Mouse (Mus musculus): ENCODE results near the gene Kntc1.

Gene Kntc1

GRCm38 (mm10) chr5:123816891-123817290, 67.4 kb downstream of the Kntc1 start:
- no peak for DNase-seq

- no peak for DNase-seq
Measured at GRCm38 (mm10) chr5:123818941-123819577, 69.5 kb downstream of the Kntc1 start.

- DNase-seq = no peak
Measured at GRCm38 (mm10) chr5:123820501-123821263, 71.2 kb downstream of the Kntc1 start.

- no peak for DNase-seq
Measured at GRCm38 (mm10) chr5:123821264-123821571, 71.7 kb downstream of the Kntc1 start.

- DNase-seq = no peak
Measured at GRCm38 (mm10) chr5:123822706-123823105, 73.2 kb downstream of the Kntc1 start.

- DNase-seq = peak; percentile 39
Measured at GRCm38 (mm10) chr5:123827659-123828091, 78.2 kb downstream of the Kntc1 start.

GRCm38 (mm10) chr5:123832309-123832708, 82.8 kb downstream of the Kntc1 start:
- no peak for DNase-seq

GRCm38 (mm10) chr5:123834836-123835235, 85.3 kb downstream of the Kntc1 start:
- DNase-seq = no peak

GRCm38 (mm10) chr5:123837371-123837770, 87.9 kb downstream of the Kntc1 start:
- no peak for DNase-seq

- no peak for DNase-seq
Measured at GRCm38 (mm10) chr5:123842221-123842934, 92.9 kb downstream of the Kntc1 start.

GRCm38 (mm10) chr5:123842935-123843282, 93.4 kb downstream of the Kntc1 start:
- no peak for DNase-seq

GRCm38 (mm10) chr5:123843816-123844215, 94.3 kb downstream of the Kntc1 start:
- no peak for DNase-seq

GRCm38 (mm10) chr5:123844316-123844715, 94.8 kb downstream of the Kntc1 start:
- no peak for DNase-seq

- DNase-seq = no peak
Measured at GRCm38 (mm10) chr5:123851398-123851797, 101.9 kb downstream of the Kntc1 start.

GRCm38 (mm10) chr5:123853877-123854504, 104.5 kb downstream of the Kntc1 start:
- no peak for DNase-seq

- no peak for DNase-seq
Measured at GRCm38 (mm10) chr5:123854511-123854910, 105.0 kb downstream of the Kntc1 start.

- DNase-seq = no peak
Measured at GRCm38 (mm10) chr5:123858798-123859197, 109.3 kb downstream of the Kntc1 start.

GRCm38 (mm10) chr5:123862374-123863350, 113.1 kb downstream of the Kntc1 start:
- no peak for DNase-seq

- no peak for DNase-seq
Measured at GRCm38 (mm10) chr5:123863934-123864333, 114.4 kb downstream of the Kntc1 start.

GRCm38 (mm10) chr5:123865365-123865764, 115.8 kb downstream of the Kntc1 start, which contains the start of gene Hcar2:
TSS of gene Hcar2 (minus strand) at chr5:123865499.
- no peak for DNase-seq

- no peak for DNase-seq
Measured at GRCm38 (mm10) chr5:123866457-123866856, 116.9 kb downstream of the Kntc1 start.

- no peak for DNase-seq
Measured at GRCm38 (mm10) chr5:123869615-123870014, 120.1 kb downstream of the Kntc1 start.

Data from lung, postnatal 14 days (tissue).